Mouse (Mus musculus) right cerebral cortex, postnatal 25 days (tissue): ENCODE data around the gene Cep135.

ENCODE experiments used
- DNase-seq: peaks from one replicate; pipeline ENCODE4 v3.0.0; 2022

Gene Cep135

DNA sequence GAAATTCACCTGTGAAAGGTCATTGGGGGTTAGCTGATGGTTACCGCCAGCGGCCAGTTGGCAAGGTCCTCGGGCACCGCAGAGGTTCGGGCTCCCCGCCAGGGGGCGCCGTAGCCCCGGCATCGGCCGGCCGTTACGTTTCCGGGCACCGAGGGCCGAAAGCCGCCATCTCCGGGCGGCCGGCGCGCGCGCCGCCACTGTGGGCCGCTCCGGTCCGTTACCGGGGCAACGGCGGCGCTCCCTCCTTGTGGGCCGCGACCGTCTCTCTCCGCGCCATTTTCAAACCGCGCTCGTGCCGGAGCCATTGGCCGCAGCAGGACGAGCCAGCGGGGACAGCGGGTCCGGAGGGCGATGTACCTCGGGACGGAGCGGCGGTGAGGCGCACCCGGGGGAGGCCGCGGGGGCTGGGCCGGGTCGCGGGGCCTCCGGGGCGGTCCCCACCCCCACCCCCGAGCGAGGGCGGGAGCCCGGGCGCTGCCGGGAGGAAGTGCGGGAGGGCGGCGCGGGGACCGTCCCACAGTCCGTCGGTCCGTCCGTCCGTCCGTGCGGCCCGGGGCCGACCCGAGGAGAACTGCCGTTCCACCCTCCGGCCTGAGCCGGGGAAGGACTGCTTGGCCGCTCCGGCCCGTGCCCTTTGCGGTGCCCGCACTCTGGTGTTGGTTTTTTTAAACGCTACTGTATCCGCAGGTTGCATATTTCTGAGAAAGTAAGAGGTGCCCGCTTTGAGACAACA is at the start of gene Cep135:
TSS of gene Cep135 (plus strand) at position 148 of the 733 bp plus-strand sequence.
- DNase-seq: peak; percentile 85

DNA sequence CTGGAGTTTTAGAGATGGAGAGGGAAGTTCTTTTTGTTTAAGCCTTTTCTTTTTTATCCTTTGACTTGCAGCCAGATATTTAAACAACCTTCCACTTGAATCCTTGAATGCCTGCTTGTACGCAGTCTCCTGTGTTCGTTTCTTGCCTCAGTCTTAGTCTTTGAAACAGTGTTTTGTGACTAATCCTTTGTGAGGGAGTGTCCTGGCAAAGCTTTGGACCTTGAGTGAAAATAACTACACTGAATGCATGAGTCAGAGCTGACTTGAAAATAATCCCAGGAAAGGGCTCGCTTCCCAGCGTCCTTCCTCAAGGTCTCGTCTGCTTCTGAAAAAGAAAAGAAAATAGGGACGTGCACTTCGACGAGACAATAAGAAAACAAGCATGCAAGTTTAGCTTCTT is 48.3 kb upstream of the Cep135 start:
- peak; percentile 23 for DNase-seq

DNA sequence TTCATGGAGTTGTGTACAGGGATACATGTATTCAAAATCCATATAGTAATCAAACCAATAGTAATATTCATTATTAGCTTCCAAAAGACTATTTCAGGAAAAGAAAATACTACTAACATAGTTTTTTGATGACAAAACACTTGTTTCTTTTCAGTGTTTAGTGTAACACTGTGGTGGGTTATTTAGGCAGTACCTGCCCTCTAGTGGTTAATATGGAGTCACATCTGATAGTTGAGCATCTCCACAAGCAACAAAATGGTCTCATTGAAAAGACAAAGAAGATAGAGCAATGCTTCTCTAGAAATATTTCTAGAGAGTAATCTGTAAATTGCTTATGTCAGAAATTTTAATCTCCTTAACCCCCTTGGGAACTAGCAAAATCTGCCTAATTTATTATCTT is 47.7 kb upstream of the Cep135 start:
- DNase-seq: no peak

DNA sequence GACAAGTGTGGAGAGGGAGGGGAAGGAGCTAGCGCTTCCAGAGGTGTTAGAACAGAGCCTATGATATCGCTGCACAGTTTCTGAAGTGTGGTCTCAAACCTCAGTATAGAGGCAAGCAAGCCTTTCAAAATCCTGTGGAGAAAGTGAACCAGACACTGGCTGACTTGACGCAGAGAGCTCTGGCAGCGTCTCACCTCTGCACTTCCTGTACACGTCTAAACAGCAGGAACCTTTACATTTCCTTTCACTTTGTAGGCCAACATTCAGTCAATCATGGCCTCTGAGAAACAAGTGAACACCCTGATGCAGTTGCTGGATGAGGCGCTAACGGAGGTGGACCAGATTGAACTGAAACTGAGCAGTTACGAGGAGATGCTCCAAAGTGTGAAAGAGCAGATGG is 45.3 kb upstream of the Cep135 start:
- DNase-seq: no peak

DNA sequence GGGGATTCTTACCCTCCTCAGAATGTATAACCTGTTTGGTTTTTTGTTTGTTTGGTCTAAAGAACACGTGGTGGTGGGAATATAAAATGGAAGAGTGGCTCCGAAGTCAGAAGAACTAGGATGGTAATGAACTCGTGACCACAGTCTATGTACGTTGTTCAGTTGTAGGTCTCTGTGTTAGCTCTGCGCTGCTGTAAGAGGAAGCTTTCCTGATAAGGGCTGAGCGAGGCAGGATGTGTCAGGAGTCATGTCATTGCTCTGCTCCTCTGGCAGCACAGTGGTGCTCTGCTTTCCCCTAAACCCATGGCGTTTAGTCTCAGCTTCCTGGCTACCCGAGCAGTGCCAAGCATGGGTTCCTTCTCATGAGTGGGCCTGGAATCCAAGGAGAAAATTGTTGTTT is 38.1 kb upstream of the Cep135 start:
- no peak for DNase-seq

DNA sequence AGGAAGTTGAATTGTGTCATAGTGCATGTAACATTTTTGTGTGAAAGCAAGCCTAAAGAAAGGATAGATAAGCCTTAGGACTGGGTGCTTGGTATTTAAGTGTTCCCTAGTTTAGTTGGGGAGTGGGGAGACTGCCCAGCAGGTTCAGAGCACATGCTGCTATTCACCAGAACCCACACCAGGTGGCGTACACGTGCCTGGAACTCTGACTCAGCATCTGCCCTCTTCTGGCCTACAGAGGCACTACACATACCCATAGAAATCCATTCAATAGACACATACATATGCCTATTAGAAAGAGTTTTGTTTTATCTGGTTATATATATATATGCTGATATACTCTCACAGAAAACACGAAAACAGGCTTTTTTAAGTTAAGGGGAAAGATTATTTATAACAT is 23.2 kb upstream of the Cep135 start:
- peak; percentile 52 for DNase-seq

DNA sequence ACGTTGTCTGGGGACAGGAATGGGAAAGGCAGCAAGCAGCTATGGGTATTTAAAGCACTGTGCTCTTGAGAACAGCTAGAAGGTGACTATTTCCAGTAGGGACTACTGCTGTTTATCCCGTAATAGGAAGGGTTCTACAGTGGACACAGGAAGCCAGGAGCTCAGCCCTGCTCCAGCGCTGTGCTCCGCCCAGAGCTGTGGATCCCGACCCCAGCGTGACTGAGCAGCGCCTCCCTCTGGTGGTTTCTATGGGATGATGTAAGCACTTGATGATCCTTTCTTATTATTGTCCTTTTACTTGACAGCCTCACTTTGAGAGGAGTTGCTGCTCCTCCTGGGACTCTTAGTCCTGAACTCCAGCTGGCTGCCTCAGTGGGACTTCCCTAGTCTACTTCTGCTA is 14.2 kb upstream of the Cep135 start:
- DNase-seq: no peak

DNA sequence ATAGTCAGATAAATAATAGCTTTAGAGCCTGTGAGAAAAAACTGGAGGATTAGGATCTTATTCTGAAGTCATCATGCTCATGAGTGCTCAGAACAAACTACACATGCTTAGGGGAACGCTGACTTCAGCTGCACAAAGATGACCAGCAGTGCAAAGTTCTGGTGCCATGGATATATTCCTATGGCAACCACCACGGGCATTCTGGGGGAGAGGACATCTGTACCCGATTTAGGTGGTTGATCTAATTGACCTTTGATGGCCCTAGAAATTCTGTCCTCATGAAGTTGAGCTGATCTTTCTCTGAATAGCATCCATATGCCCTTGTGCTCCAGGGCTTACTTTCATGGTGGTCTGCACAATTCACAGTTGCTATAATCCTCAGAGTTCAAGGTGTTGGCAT is 11.5 kb upstream of the Cep135 start:
- no peak for DNase-seq

DNA sequence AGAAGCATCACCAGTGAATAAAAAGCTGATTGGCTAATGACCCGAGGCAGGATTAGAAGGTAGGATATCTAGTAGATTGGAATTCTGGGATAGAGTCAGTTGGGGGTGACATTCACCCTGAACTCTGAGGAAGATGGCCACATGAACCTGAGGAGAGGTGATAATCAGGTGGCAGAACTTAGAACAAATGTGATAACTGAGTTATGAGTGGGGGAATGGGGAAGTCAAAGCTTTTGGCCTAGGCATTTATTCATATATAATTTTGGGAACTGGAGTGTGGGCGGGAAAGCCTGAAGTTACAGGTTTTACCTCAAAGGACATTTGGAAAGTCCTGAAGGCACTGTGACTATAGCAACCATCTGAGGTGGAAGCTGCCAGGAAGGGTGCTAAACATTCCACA is 3.1 kb upstream of the Cep135 start:
- no peak for DNase-seq

DNA sequence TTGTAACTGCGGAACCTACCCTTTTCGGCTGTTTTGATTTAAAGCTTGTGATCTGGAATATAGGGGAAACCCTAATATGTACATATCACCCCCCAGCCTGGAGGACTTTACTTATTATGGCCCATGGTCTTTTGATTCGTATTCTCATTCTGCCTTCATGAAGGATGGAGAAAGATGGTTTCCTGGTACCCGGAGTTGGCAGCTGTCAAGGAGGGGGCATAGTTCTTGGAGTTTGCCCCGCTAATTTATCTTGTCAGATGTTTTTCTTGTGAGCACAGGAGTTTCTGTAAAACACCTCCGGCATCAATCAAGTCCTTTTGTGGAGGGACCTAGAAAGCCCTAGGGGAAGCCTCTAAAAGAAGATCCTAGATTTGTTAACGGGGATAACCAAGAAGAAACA is 813 bp downstream of the Cep135 start:
- no peak for DNase-seq

DNA sequence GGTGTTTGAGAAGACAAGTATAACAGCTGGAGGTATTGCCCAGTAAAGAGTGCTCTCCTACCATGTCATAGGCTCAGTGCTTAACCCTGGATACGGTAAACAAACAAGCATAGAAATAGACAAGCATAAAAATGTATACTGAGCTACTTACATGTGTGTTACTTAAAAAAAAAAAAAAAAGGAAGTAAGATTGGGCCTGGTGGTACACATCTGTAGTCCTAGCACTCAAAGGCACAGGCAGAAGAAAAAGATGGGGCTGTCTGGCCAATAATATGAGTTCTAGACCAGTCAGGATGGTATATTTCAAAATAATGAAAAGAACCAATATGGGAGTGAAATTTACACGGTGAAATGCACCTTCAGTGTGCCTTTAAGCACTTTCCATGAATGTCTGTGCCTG is 1.5 kb downstream of the Cep135 start:
- no peak for DNase-seq

DNA sequence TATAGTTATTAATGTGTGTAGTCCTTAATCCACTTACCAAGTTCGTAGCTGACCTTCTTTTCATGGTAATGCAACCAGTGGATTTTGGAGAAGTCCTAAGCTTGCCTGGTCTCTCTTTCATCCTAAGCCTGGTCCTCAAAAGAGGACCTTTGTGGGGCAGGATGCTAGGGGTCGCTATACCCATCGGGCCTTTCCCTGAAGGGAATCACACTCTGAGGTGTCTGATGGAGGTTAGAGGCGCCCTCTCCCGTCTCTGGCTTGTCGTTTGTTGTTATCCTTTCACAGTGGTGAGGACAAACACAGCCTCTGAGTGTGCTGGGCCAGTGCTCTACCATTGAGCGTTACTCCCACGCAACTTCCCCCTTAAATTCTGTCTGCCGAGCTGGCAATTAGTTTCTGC is 3.4 kb downstream of the Cep135 start:
- no peak for DNase-seq

DNA sequence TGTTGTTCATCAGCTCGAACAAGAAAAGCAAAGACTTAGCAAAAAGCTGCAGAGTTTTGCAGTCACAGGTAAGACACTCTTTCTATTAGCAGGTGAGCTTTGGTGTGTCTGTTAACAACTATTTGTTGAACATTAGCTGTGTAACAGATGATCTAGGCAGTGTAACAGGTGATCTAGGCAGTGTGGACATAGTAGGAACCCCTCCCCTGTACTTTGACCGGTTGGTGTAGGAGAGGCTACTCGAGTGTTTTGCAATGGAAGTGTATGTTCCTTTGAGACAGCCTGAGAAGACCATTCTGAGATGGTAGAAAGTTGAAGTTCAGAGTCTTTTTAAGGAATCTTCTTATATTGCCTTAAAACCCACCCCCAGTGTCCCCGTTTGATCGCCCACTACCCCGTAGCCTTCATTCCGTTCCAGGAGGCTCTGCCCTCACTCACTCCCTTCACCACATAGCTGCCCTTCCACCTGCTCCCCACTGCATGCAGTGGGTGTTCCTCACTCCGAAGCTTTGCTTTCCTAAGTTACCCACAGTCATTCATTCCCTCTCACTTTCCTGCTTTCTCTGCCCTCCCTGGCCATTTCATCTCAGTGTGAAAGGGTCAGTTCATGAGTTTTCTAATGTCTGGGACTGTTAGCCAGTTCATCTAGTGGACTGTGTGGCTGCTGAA is 21.3 kb downstream of the Cep135 start:
- DNase-seq: no peak

DNA sequence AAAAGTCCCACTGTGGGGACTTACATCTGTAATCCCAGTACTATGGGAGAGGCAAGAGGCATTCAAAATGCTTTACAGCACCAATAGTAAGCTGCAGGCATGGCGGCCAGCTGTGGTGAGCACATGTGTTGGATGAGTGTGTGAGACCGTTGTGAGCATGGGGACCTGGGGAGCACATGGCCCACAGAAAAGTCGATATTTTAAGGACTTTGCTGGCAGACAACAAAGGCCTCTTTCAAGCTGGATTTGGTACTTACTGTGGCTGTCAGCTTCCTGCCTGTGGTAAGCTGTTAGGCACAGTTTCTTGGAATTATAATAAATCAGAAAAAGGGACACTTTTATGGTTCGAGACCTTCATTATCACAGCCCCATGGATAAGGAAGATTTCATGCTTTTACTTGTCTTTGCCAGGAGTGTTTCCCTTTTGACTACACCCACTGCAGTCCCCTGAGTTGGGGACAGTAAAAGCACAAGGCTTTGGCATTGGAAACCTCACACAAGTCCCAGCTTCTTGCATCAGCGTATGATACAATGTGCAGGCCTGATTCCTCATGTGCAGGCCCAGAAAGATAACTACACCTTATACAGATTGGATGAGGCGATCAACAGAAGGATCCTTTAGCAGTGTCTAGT is 24.5 kb downstream of the Cep135 start:
- DNase-seq: no peak

DNA sequence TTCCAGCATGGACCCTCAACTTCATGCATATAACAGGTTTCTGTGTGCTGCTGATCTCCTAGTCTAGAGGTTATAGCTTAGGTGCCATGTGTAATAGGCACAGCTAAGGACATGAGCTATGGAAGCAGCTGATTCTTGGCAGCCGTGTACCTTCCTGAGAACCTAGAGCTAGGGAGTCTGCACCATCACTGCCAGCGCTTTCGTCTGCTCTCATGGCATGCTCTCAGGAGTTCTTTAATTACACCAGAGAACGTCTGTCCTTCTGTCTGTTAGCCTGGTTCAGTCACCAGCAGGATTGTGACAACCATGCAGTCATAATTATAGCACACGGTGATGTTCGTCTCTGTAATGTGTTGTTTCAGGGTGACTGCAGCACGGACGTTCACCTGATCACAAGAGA is 26.8 kb downstream of the Cep135 start:
- DNase-seq: no peak

DNA sequence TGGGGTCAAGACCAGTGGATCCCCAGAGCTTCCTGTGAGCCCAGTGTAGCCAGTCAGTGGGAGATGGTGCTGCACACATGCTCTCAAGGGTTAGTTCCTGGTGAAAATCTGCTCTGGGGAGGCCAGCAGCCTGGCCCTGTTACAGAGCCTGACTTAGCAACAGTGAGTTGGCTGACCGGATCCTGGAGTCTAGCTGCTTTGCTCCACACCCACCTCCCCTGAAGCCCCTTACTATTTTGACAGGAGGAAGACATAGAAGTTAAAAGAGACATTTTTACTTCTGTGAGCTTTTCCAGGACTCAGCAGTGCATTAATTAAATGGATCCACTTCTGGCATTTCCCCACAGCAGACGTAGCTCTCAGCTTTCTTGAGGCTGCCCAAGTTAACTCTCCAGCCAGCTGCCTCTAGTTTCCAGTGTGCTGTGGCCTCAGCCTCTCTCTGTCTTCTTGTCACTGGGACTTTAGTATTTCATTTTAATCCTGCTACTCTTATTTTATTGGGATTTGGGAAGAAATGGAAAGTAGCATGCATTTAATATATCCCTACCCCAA is 27.8 kb downstream of the Cep135 start:
- no peak for DNase-seq

DNA sequence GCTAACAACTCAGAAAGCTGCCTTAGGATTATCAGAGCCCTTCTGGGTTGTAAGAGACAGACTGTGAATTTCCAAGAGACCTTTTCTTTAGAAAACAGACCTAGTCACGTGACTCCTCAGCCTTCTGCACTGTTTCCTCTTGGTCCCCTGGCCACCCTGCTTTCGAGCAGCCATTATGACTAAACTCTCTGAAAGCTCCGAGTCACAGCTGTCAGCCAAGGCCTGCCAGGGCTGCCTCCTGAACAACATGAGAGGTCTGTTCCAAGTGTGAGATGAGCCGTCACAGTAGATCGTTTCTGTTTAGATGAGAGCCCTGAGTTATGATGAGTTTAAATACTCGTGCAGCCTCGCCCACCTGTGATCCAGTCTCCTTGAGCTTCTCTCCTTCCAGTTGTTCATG is 30.3 kb downstream of the Cep135 start:
- no peak for DNase-seq

DNA sequence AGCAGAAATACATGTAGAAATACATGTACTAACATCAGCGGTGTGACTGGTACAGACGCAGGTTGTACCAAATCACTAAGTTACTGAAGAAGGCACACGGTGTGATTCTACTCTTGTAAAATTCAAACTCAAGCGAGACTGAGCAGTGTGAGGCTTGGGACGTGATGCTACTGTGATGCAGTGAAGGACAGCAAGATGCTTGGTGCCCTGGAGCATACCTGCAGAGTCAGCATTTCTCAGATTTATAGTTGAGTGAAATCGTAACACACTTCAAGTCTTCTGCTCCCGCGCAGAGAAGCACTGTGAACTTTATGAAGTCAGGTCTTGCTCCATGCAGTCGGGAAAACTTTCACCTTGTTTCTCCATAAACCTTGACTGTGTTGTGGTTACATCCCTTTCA is 35.3 kb downstream of the Cep135 start:
- DNase-seq: no peak

DNA sequence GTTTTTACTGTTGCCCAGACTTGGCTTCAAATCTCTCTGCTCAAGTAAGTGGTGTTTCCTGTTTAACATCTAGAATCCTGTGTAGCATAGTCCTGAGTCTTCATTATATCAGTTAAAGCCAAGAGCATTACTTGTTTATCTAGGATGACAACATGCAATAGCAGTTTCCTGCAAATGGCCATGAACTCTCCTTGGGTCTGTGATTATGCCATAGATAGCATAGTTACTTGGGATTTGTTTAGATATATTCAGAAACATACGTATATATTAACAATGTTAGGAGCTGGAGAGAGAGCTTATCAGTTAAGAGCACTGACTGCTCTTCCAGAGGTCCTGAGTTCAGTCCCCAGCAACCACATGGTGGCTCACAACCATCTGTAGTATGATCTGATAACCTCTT is 39.3 kb downstream of the Cep135 start:
- DNase-seq: no peak

DNA sequence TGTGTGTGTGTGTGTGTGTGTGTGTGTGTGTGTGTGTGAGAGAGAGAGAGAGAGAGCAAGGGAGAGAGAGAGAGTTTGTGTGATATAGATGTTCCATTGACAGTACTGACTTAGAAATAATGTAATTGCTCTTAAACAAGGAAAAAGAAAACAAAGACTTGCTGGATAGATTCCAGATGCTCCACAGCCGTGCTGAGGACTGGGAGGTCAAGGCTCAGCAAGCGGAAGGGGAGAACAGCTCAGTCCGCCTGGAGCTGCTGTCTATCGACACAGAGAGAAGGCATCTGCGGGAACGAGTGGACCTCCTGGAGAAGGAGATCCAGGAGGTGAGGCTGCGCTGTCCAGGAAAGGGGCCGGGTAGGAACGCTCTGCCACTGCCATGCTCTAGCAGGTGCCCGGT is 45.5 kb downstream of the Cep135 start:
- DNase-seq: no peak

DNA sequence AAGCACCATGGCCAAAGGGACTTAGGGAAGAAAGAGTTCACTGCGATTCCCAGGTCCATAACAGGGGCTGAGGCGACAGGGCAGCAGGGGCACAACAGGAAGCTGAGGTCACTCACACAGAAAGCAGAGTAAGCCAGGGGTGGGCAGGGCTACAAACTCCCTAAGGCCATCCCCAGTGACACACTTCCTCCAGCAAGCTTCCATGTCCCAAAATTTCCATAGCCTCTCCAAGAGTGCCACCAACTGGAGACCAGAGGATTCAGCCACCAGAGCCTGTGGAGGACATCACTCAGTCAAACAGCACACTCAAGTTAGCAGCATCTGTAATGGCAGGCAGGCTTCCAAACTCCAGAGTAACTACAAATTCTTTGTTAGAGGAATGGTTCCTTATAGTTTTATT is 47.1 kb downstream of the Cep135 start:
- DNase-seq: no peak

DNA sequence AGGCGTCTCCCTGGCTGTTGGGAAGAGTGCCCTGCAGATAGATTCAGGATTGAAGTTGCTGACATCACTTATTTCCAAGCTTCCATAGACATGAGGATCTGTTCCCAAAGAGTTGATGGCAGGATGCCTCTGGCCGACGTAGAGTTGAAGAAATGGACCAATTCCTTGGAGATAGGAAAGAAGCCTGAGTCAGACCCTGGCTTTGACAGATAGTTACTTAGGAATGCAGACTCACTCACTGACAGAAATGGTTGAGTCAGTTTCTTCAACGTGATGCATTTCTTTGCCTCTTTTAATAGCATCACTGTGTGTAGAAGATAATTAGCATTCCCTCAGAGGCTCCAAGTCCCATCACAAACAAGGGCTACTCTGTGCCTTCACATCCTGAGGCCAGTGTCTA is 53.6 kb downstream of the Cep135 start:
- no peak for DNase-seq

DNA sequence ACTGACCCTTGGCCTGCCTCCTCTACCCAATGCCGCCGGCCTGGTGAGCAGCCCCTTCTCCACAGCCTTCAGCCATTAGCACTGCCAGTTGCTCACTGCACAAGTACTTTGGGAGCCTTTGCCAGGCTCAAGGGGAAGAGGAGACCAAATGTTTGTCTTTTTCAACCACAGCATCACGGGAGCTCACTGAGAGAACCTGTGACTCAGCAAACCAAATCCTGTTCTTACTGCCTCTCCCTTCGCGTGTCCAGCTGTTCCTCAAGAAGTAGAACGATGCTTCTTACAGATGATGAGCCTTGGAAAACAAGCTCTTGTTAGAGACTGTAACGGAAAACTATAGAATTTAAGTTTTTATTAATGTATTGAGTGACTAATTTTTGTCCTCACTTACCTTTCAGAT is 55.7 kb downstream of the Cep135 start:
- no peak for DNase-seq
